ENCODE assay signal across 12 mouse cellular contexts in genomic region chr14:75444486-75445105, GRCm38 (mm10). TPM values are rescaled to one million over a fixed set of nuclear protein-coding genes. Genes with fewer than 3 reads are reported as not detected.
DNase-seq lines count a peak whose midpoint lies in the region; ATAC-seq and TF ChIP-seq lines count a peak whose summit lies in the region.
"Had no signal": no experiment of that assay in that cellular context is flagged by ENCODE, and none has a peak within 500 bp of the region (broad histone marks: within the 10 kb centered on the region; RNA-seq: fewer than 3 reads in every experiment).

No protein-coding gene starts in this region.

- H3K4me3 ChIP-seq in heart, embryonic 13.5 days, result no peak overlapping the region
- no peak overlapping the region for H3K4me3 ChIP-seq in CH12.LX (replicated peaks in 1 of 3; ENCODE audit: low read depth in 2 of 3, low read length in 2 of 3, poor library complexity in 1 of 3)
- H3K4me3 ChIP-seq in forebrain, embryonic 15.5 days, result no peak overlapping the region
- no peak overlapping the region for H3K4me3 ChIP-seq in neural tube, embryonic 15.5 days (replicated peaks)

- no peak for DNase-seq in heart, postnatal 36 days
- DNase-seq in CH12.LX (ENCODE audit: extremely low read depth), result peak; percentile 20
- DNase-seq in c-Kit-positive CD71-positive TER-119-positive erythroid progenitor cells, embryonic 14.5 days (ENCODE audit: low spot score), result no peak
- no peak for DNase-seq in Muller cell, postnatal 12 days (ENCODE audit: inconsistent ontology term)
- no peak for DNase-seq in gastrocnemius, adult 8-10 months (ENCODE audit: low spot score in 2 of 2)
- DNase-seq: gastrocnemius, postnatal 10 days; lung, adult 2 months had no signal

- intact Hi-C loops in heart, postnatal 36 days (cut with DNase I), result no loop called here

- no peak for TF ChIP-seq POLR2A in CH12.LX (IDR thresholded peaks at IDR 0.05; ENCODE audit: low read depth, low read length)

- WGBS in heart, embryonic 13.5 days, result 71% methylated on average over 11 of the region's 11 CpGs
- WGBS in forebrain, embryonic 15.5 days, result 76% methylated on average over 11 of the region's 11 CpGs
- 75% methylated on average over 11 of the region's 11 CpGs for WGBS in neural tube, embryonic 15.5 days

- TF ChIP-seq RAD21 in CH12.LX (IDR thresholded peaks at IDR 0.05; ENCODE audit: low read depth, low read length), result no peak

- H3K27ac ChIP-seq in heart, embryonic 13.5 days (replicated peaks), result peak overlapping the region; percentile 73; the same call in 1 of the 2 replicates
- no peak overlapping the region for H3K27ac ChIP-seq in CH12.LX (ENCODE audit: insufficient read depth, low read depth)
- H3K27ac ChIP-seq in forebrain, embryonic 15.5 days (replicated peaks), result no peak overlapping the region
- no peak overlapping the region; the same call in 1 of the 2 replicates for H3K27ac ChIP-seq in neural tube, embryonic 15.5 days (replicated peaks)
- H3K27ac ChIP-seq: kidney, postnatal 0 days had no signal

- no peak for ATAC-seq in heart, embryonic 13.5 days (ENCODE audit: extremely low read depth, insufficient number of reproducible peaks, low FRiP score, low TSS enrichment)
- 0 out of 2 replicates have a peak, but pooled peaks have one; percentile 23 for ATAC-seq in forebrain, embryonic 15.5 days (replicated peaks)
- ATAC-seq in neural tube, embryonic 15.5 days (ENCODE audit: low FRiP score), result no peak

- dilution Hi-C loops in CH12.LX (cut with MboI; ENCODE audit: extremely low pct_ligation_motif_present, extremely low pct_unique_long_range_greater_than_20kb, low sequenced_read_pairs), result no loop called here

- H3K9ac ChIP-seq in heart, embryonic 13.5 days, result no peak overlapping the region
- H3K9ac ChIP-seq in CH12.LX (ENCODE audit: insufficient read depth, low read depth), result peak overlapping the region; percentile 17; the same call in 1 of the 2 replicates
- H3K9ac ChIP-seq in forebrain, embryonic 15.5 days (replicated peaks), result no peak overlapping the region
- 0 out of 2 replicates have a peak overlapping the region, but pooled peaks have one; percentile 3 for H3K9ac ChIP-seq in neural tube, embryonic 15.5 days (replicated peaks)

- no peaks in the 10 kb centered on the region for H3K27me3 ChIP-seq in heart, embryonic 13.5 days (replicated peaks)
- no peaks in the 10 kb centered on the region for H3K27me3 ChIP-seq in CH12.LX (replicated peaks)
- H3K27me3 ChIP-seq in forebrain, embryonic 15.5 days, result no peaks in the 10 kb centered on the region
- H3K27me3 ChIP-seq in neural tube, embryonic 15.5 days (replicated peaks), result no peaks in the 10 kb centered on the region

- no peak for TF ChIP-seq CTCF in CH12.LX (conservative IDR thresholded peaks at IDR 0.05 in 1 of 2, IDR thresholded peaks at IDR 0.05 in 1 of 2; ENCODE audit: low read depth in 2 of 2, low read length in 2 of 2)

- no peak for TF ChIP-seq EP300 in CH12.LX (IDR thresholded peaks at IDR 0.05; ENCODE audit: low read length)

- in situ Hi-C loops in CH12.LX (cut with MboI; ENCODE audit: low pct_ligation_motif_present, low pct_unique_long_range_greater_than_20kb, low sequenced_read_pairs), result no loop called here

- no peaks in the 10 kb centered on the region for H3K79me2 ChIP-seq in CH12.LX (replicated peaks; ENCODE audit: control insufficient read depth, extremely low read depth, insufficient read depth, poor library complexity, severe bottlenecking)

- no peaks in the 10 kb centered on the region for H3K36me3 ChIP-seq in heart, embryonic 13.5 days
- H3K36me3 ChIP-seq in CH12.LX (replicated peaks in 1 of 2; ENCODE audit: control insufficient read depth in 1 of 2, insufficient read depth in 1 of 2, low read length in 1 of 2), result no peaks in the 10 kb centered on the region
- H3K36me3 ChIP-seq in forebrain, embryonic 15.5 days, result no peaks in the 10 kb centered on the region
- H3K36me3 ChIP-seq in neural tube, embryonic 15.5 days, result no peaks in the 10 kb centered on the region
- H3K36me3 ChIP-seq: G1E had no signal

- peak overlapping the region; percentile 73; the same call in 1 of the 2 replicates for H3K4me2 ChIP-seq in heart, embryonic 13.5 days
- H3K4me2 ChIP-seq in CH12.LX (ENCODE audit: insufficient read depth, low read depth, poor library complexity, severe bottlenecking), result no peak overlapping the region
- H3K4me2 ChIP-seq in forebrain, embryonic 15.5 days (replicated peaks), result no peak overlapping the region
- peak overlapping the region; percentile 58; the same call in 1 of the 2 replicates for H3K4me2 ChIP-seq in neural tube, embryonic 15.5 days

- no peaks in the 10 kb centered on the region for H3K9me3 ChIP-seq in heart, embryonic 13.5 days
- H3K9me3 ChIP-seq in CH12.LX (replicated peaks; ENCODE audit: low read length), result no peaks in the 10 kb centered on the region
- H3K9me3 ChIP-seq in forebrain, embryonic 15.5 days, result no peaks in the 10 kb centered on the region
- no peaks in the 10 kb centered on the region for H3K9me3 ChIP-seq in neural tube, embryonic 15.5 days (replicated peaks)
- H3K9me3 ChIP-seq: G1E had no signal

- peaks cover 18% of the 10 kb centered on the region for H3K4me1 ChIP-seq in heart, embryonic 13.5 days
- peaks cover 15 to 46% of the 10 kb centered on the region in 2 experiments for H3K4me1 ChIP-seq in CH12.LX (ENCODE audit: control insufficient read depth in 1 of 2, insufficient read depth in 2 of 2)
- peaks cover 17% of the 10 kb centered on the region for H3K4me1 ChIP-seq in forebrain, embryonic 15.5 days
- peaks cover 19% of the 10 kb centered on the region for H3K4me1 ChIP-seq in neural tube, embryonic 15.5 days

TF ChIP-seq in CH12.LX, 34 proteins besides CTCF, POLR2A, EP300 and RAD21:
- TF ChIP-seq CHD2 (IDR thresholded peaks at IDR 0.05; ENCODE audit: low read length) (no peak), TCF12 (IDR thresholded peaks at IDR 0.05; ENCODE audit: low read depth, low read length) (no peak), CHD1 (IDR thresholded peaks at IDR 0.05; ENCODE audit: low read depth, low read length) (no peak), ZNF384 (IDR thresholded peaks at IDR 0.05; ENCODE audit: low read depth, low read length) (no peak)

RNA-seq across cellular contexts. Expression of gene Siah3, which starts 11.2 kb away (rescaled TPM):
- not detected in 2 replicates for polyA plus RNA-seq in heart, embryonic 13.5 days (2015; fragmentation: Nextera tagmentation; extraction: Ambion mirVana)
- total RNA-seq in heart, postnatal 36 days (2021), result not detected
- total RNA-seq in CH12.LX (2012; rRNA removed), result not detected in 2 replicates
- total RNA-seq in CH12.LX (2014; rRNA removed), result not detected in 2 replicates
- polyA plus RNA-seq in CH12.LX (2012; ENCODE audit: insufficient read length, low read depth), result not detected in 2 replicates
- 3.8 and 5.2 TPM in 2 replicates for polyA plus RNA-seq in forebrain, embryonic 15.5 days (2015; fragmentation: Nextera tagmentation; extraction: Ambion mirVana)
- polyA plus RNA-seq in neural tube, embryonic 15.5 days (2015; fragmentation: Nextera tagmentation; extraction: Ambion mirVana), result 5.1 and 6.0 TPM in 2 replicates
- total RNA-seq in gastrocnemius, adult 8-10 months (2022), result under 1 TPM in 1 of 4 experiments, not detected in 3; 0.11 TPM
- polyA plus RNA-seq: G1E had no signal

Comparison
In these comparisons a context has a peak if more than half of its experiments do, and no peak if none do; other contexts are left out.
1. H3K4me2 ChIP-seq: peak in heart, embryonic 13.5 days (single experiment) and neural tube, embryonic 15.5 days (single experiment); none in CH12.LX (single experiment) and forebrain, embryonic 15.5 days (single experiment).
2. H3K9ac ChIP-seq: peak in CH12.LX (single experiment) and neural tube, embryonic 15.5 days (single experiment); none in heart, embryonic 13.5 days (single experiment) and forebrain, embryonic 15.5 days (single experiment).